Mouse (Mus musculus): Measurements from ENCODE around the gene Tor1aip1. TPM values are rescaled to one million over a fixed set of nuclear protein-coding genes. Genes with fewer than 3 reads are reported as not detected.
"Not testable (repeated sequence)": the region's sequence is repeated elsewhere in the genome, so short reads cannot be mapped to it uniquely, and the experiment has no call there.

Tor1aip1 gene
- polyA plus RNA-seq, 1 experiment: 28.8 TPM

DNA sequence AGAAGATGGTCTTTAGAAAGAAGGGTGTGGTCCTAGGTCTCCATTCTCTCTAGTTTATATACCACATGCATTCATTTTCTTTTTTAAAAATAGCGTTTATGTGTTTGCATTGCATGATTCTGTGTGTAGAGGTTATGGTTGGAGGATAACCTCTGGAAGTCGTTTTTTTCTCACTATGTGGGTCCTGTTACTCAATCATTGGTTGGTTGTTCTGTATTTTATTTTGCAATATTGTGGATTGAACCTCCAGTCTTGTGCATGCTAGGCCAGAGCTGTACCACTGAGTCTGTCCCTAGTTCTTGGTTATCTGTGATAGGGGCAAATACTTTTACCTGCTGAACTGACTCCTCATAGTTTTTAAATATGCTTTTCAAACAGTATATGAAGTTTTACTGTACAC, 21.9 kb upstream of the Tor1aip1 start:
- TF ChIP-seq GATA1 (IDR thresholded peaks at IDR 0.05; ENCODE audit: borderline replicate concordance, low read length) (no peak), FLI1 (IDR thresholded peaks at IDR 0.05; ENCODE audit: low read length) (no peak)
- H3K27me3 ChIP-seq (replicated peaks): no peaks in the 10 kb centered on the region
- no peak overlapping the region for H3K4me3 ChIP-seq (replicated peaks)

DNA sequence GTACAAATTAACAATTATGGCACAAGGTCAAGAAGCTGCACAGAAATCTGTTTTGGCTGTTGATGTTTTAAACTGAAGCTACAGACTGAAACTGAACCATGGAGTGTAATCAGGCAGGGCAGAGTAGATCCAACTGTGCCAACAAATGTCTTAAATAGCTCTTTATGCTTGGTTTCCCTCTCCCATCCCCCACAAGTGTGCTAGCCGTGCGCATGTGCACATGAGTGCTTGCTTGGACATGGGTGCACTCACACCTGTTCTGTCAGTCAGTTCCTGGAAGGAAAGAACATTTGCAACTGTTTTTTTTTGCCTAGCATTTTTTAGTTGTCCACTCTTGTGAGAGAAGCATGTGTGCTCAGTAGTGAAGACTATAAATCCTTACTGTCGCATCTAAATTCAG, 10.4 kb upstream of the Tor1aip1 start:
- Histone ChIP-seq H3K4me3 (replicated peaks) (no peak overlapping the region), H3K36me3 (replicated peaks; ENCODE audit: low read length) (peaks cover 94% of the 10 kb centered on the region), H3K9me3 (no peaks in the 10 kb centered on the region), H3K4me1 (peaks cover 64% of the 10 kb centered on the region), H3K27me3 (replicated peaks) (no peaks in the 10 kb centered on the region)
- no peak for TF ChIP-seq GATA1 (IDR thresholded peaks at IDR 0.05; ENCODE audit: borderline replicate concordance, low read length)
- TF ChIP-seq FLI1 (IDR thresholded peaks at IDR 0.05; ENCODE audit: low read length): no peak

More for the DNA sequence above, 21.9 kb upstream of the Tor1aip1 start:
- peaks cover 9% of the 10 kb centered on the region for H3K4me1 ChIP-seq
- no peaks in the 10 kb centered on the region for H3K9me3 ChIP-seq
- H3K36me3 ChIP-seq (replicated peaks; ENCODE audit: low read length): peaks cover 95% of the 10 kb centered on the region

DNA sequence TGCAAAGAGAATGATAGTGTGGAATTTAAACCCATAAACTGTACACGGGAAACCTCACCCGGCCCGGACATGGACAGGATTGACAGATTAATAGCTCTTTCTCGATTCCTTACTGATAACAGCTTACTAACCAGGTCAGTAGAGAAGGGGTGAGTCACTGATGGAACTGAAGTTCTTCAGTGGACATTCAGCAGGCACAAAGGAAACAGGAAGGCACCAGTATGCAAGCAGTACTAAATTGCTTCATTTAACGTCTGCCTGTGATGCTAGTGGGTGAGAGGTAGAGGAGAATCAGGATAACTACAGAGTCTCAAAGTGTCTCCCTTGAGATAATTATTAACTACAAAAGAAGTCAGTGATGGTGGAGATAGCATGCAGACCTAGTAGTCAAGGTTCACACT, 7.9 kb upstream of the Tor1aip1 start:
- no peaks in the 10 kb centered on the region for H3K27me3 ChIP-seq (replicated peaks)
- H3K4me1 ChIP-seq: peaks cover 71% of the 10 kb centered on the region
- H3K36me3 ChIP-seq (replicated peaks; ENCODE audit: low read length): peaks cover 69% of the 10 kb centered on the region
- no peak overlapping the region for H3K4me3 ChIP-seq (replicated peaks)
- TF ChIP-seq GATA1 (IDR thresholded peaks at IDR 0.05; ENCODE audit: borderline replicate concordance, low read length) (no peak), FLI1 (IDR thresholded peaks at IDR 0.05; ENCODE audit: low read length) (no peak)
- H3K9me3 ChIP-seq: no peaks in the 10 kb centered on the region

DNA sequence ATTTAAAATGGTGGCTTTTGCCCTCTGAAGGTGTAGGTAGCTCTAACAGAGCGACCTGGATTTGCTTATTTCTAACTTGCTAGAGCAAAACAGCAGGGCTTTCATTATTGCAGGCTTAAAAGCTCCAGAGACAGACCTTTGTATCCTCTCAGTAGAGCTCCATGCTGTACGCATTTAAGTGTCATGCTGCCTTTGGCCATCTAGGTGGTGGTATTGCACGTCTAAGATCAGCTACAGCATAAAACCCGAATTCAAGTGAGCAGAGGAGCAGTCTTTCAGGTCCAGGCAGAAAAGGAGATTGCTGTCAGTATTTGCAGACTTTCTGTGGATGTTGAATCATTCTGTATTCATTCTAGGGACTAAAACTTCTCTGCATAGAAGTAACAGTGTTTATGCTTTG, 6.7 kb upstream of the Tor1aip1 start:
- TF ChIP-seq FLI1 (IDR thresholded peaks at IDR 0.05; ENCODE audit: low read length): no peak
- TF ChIP-seq GATA1 (IDR thresholded peaks at IDR 0.05; ENCODE audit: borderline replicate concordance, low read length): no peak
- peak overlapping the region; percentile 42 for H3K4me3 ChIP-seq (replicated peaks)
- H3K27me3 ChIP-seq (replicated peaks): no peaks in the 10 kb centered on the region
- H3K4me1 ChIP-seq: peaks cover 76% of the 10 kb centered on the region
- H3K36me3 ChIP-seq (replicated peaks; ENCODE audit: low read length): peaks cover 57% of the 10 kb centered on the region
- no peaks in the 10 kb centered on the region for H3K9me3 ChIP-seq

GRCm38 (mm10) chr1:156042481-156042880, 6.2 kb upstream of the Tor1aip1 start:
- no peak for TF ChIP-seq FLI1 (IDR thresholded peaks at IDR 0.05; ENCODE audit: low read length)
- TF ChIP-seq GATA1 (IDR thresholded peaks at IDR 0.05; ENCODE audit: borderline replicate concordance, low read length): no peak
- Histone ChIP-seq H3K9me3 (no peaks in the 10 kb centered on the region), H3K4me1 (peaks cover 71% of the 10 kb centered on the region), H3K36me3 (replicated peaks; ENCODE audit: low read length) (peaks cover 52% of the 10 kb centered on the region), H3K27me3 (replicated peaks) (no peaks in the 10 kb centered on the region), H3K4me3 (replicated peaks) (peak overlapping the region; percentile 94)

- no peaks in the 10 kb centered on the region for H3K27me3 ChIP-seq (replicated peaks)
- peaks cover 66% of the 10 kb centered on the region for H3K4me1 ChIP-seq
- peaks cover 44% of the 10 kb centered on the region for H3K36me3 ChIP-seq (replicated peaks; ENCODE audit: low read length)
These were observed 5.4 kb upstream of the Tor1aip1 start for GRCm38 (mm10) chr1:156041451-156042241.

DNA sequence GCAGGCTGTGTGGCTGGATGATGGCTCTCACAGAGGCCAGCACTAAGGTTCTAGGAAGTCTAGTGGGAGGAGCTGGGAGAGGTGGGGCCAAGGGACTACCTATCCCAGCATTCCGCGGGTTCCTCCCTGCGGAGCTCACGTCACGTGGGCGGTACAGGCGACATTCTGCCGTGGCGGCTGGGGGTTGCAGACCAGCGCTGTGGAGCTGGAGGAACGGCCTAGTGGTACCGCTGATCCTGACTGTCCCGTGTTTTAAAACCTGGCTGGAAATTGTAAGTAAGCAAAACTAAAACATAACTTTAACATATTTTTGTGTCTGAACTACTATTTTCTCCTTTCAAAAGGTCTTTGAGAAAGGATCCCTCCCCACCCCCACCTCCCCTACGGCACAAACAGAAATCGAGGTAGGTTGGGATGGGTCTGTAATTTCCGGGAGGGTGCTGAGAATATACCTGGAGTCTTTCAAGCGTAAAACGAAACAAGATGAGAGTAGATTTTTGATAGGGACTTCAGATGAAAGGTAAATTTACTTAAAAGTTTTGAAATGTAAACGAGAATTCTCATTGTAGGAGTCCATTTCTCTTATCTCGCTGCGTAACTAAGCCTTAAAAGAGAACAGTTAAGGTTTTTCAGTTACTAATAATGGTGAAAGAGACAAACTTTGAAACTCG, 4.6 kb upstream of the Tor1aip1 start:
- no peaks in the 10 kb centered on the region for H3K27me3 ChIP-seq (replicated peaks)
- no peak for TF ChIP-seq FLI1 (IDR thresholded peaks at IDR 0.05; ENCODE audit: low read length)
- TF ChIP-seq GATA1 (IDR thresholded peaks at IDR 0.05; ENCODE audit: borderline replicate concordance, low read length): no peak
- H3K9me3 ChIP-seq: no peaks in the 10 kb centered on the region
- peaks cover 38% of the 10 kb centered on the region for H3K36me3 ChIP-seq (replicated peaks; ENCODE audit: low read length)
- peak overlapping the region; percentile 94 for H3K4me3 ChIP-seq (replicated peaks)
- peaks cover 62% of the 10 kb centered on the region for H3K4me1 ChIP-seq

More at GRCm38 (mm10) chr1:156041451-156042241, 5.4 kb upstream of the Tor1aip1 start:
- H3K4me3 ChIP-seq (replicated peaks): peak overlapping the region; percentile 94
- H3K9me3 ChIP-seq: no peaks in the 10 kb centered on the region
- no peak for TF ChIP-seq FLI1 (IDR thresholded peaks at IDR 0.05; ENCODE audit: low read length)
- TF ChIP-seq GATA1 (IDR thresholded peaks at IDR 0.05; ENCODE audit: borderline replicate concordance, low read length): no peak

GRCm38 (mm10) chr1:156039989-156040388, 3.7 kb upstream of the Tor1aip1 start:
- Histone ChIP-seq H3K36me3 (replicated peaks; ENCODE audit: low read length) (peaks cover 29% of the 10 kb centered on the region), H3K4me1 (peaks cover 54% of the 10 kb centered on the region)
- H3K4me3 ChIP-seq (replicated peaks); H3K27me3 ChIP-seq (replicated peaks); H3K9me3 ChIP-seq: not testable (repeated sequence)

GRCm38 (mm10) chr1:156037144-156037583, 884 bp upstream of the Tor1aip1 start:
- peak overlapping the region; percentile 100 for H3K4me3 ChIP-seq (replicated peaks)
- peaks cover 22% of the 10 kb centered on the region for H3K36me3 ChIP-seq (replicated peaks; ENCODE audit: low read length)
- H3K27me3 ChIP-seq (replicated peaks): no peaks in the 10 kb centered on the region
- no peaks in the 10 kb centered on the region for H3K9me3 ChIP-seq
- H3K4me1 ChIP-seq: peaks cover 38% of the 10 kb centered on the region
- no peak for TF ChIP-seq FLI1 (IDR thresholded peaks at IDR 0.05; ENCODE audit: low read length)
- TF ChIP-seq GATA1 (IDR thresholded peaks at IDR 0.05; ENCODE audit: borderline replicate concordance, low read length): no peak

GRCm38 (mm10) chr1:156035269-156035929, 881 bp downstream of the Tor1aip1 start, which contains the start of gene Tor1aip2:
TSS of gene Tor1aip2 (plus strand) at chr1:156035403.
- H3K4me1 ChIP-seq: peaks cover 32% of the 10 kb centered on the region
- TF ChIP-seq GATA1 (IDR thresholded peaks at IDR 0.05; ENCODE audit: borderline replicate concordance, low read length) (no peak), FLI1 (IDR thresholded peaks at IDR 0.05; ENCODE audit: low read length) (no peak)
- no peaks in the 10 kb centered on the region for H3K9me3 ChIP-seq
- peak within 1 kb of the TSS; percentile 100 for H3K4me3 ChIP-seq (replicated peaks)
- H3K27me3 ChIP-seq (replicated peaks): no peaks in the 10 kb centered on the region
- peaks cover 37% of the 10 kb centered on the region for H3K36me3 ChIP-seq (replicated peaks; ENCODE audit: low read length)

All from megakaryocyte, embryonic 14.5 days (primary cell).